ENCODE assay signal across 7 mouse cellular contexts in the genomic region with DNA sequence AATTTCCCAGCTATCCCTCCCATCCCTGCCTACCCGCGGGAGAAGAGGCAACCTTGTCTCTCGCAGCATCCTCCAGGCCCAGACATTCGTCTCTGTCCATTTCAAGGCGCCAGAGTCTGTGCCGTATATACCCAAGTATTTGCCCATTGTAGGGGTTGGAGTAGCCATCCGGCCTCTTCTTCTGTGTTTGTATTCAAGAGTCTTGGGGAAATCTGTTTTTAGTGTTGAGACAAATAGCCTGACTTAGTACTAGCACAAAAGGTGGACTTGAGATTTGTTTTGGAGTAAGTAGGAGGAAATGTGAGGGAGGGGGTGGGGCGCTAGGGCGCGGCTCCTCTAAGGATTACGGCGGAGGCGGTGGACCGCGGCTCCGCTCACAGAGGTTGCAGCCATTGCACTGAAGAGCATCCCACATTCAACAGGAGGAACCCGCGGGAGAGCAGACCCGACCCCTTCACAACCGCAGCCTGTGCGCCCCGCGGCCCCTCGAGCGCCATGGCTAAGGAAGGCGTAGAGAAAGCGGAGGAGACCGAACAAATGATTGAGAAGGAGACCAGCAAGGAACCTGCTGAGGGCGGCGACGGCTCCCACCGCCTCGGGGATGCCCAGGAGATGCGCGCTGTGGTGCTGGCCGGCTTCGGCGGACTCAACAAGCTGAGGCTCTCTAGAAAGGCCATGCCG. TPM values are rescaled to one million over a fixed set of nuclear protein-coding genes. Genes with fewer than 3 reads are reported as not detected.
DNase-seq lines count a peak whose midpoint lies in the region; ATAC-seq and TF ChIP-seq lines count a peak whose summit lies in the region.

Gene Vat1l, plus strand, starts transcription at position 392 of the 681 bp plus-strand sequence.

- peak within 1 kb of the TSS; percentile 88 for H3K4me2 ChIP-seq in embryonic facial prominence, embryonic 11.5 days (ENCODE audit: low read depth, low read length)
- peak within 1 kb of the TSS; percentile 58 for H3K4me2 ChIP-seq in hindbrain, postnatal 0 days (ENCODE audit: low read depth, low read length)
- H3K4me2 ChIP-seq in limb, embryonic 15.5 days, result peak within 1 kb of the TSS; percentile 83

- H3K9me3 ChIP-seq in embryonic facial prominence, embryonic 11.5 days (replicated peaks; ENCODE audit: control insufficient read depth, low read length), result no peaks in the 10 kb centered on the region
- H3K9me3 ChIP-seq in hindbrain, postnatal 0 days (ENCODE audit: low read length), result no peaks in the 10 kb centered on the region
- H3K9me3 ChIP-seq in limb, embryonic 15.5 days, result no peaks in the 10 kb centered on the region

- no peaks in the 10 kb centered on the region for H3K27me3 ChIP-seq in embryonic facial prominence, embryonic 11.5 days (ENCODE audit: control insufficient read depth, insufficient read depth, low read length)
- no peaks in the 10 kb centered on the region for H3K27me3 ChIP-seq in hindbrain, postnatal 0 days (ENCODE audit: insufficient read depth, low read length)
- peaks cover 31% of the 10 kb centered on the region for H3K27me3 ChIP-seq in limb, embryonic 15.5 days

- no peak within 1 kb of the TSS for H3K27ac ChIP-seq in embryonic facial prominence, embryonic 11.5 days (replicated peaks; ENCODE audit: low read depth, low read length)
- H3K27ac ChIP-seq in hindbrain, postnatal 0 days, result peak within 1 kb of the TSS; percentile 58
- H3K27ac ChIP-seq in limb, embryonic 15.5 days, result no peak within 1 kb of the TSS

- under 1% methylated on average over 38 of the region's 39 CpGs for WGBS in embryonic facial prominence, embryonic 11.5 days
- WGBS in hindbrain, postnatal 0 days, result under 1% methylated on average over 39 of the region's 39 CpGs
- under 1% methylated on average over 39 of the region's 39 CpGs for whole genome bisulfite sequencing in limb, embryonic 15.5 days

- peaks cover 6% of the 10 kb centered on the region for H3K4me1 ChIP-seq in embryonic facial prominence, embryonic 11.5 days (ENCODE audit: control insufficient read depth, insufficient read depth, low read length)
- H3K4me1 ChIP-seq in hindbrain, postnatal 0 days (ENCODE audit: insufficient read depth, low read length), result 0 out of 2 replicates have a peak, but pooled peaks cover 4% of the 10 kb centered on the region
- H3K4me1 ChIP-seq in limb, embryonic 15.5 days, result peaks cover 14% of the 10 kb centered on the region

- no peak for TF ChIP-seq CTCF in hindbrain, postnatal 0 days (IDR thresholded peaks at IDR 0.05; ENCODE audit: low read depth)

- H3K4me3 ChIP-seq in embryonic facial prominence, embryonic 11.5 days (ENCODE audit: low read depth, low read length), result peak within 1 kb of the TSS; percentile 60
- peak within 1 kb of the TSS; percentile 51 for H3K4me3 ChIP-seq in hindbrain, postnatal 0 days (ENCODE audit: low read length)
- H3K4me3 ChIP-seq in limb, embryonic 15.5 days, result peak within 1 kb of the TSS; percentile 49

- H3K36me3 ChIP-seq in embryonic facial prominence, embryonic 11.5 days (replicated peaks; ENCODE audit: control insufficient read depth, insufficient read depth, low read depth, low read length), result no peaks in the 10 kb centered on the region
- H3K36me3 ChIP-seq in hindbrain, postnatal 0 days (ENCODE audit: insufficient read depth, low read length), result no peaks in the 10 kb centered on the region
- no peaks in the 10 kb centered on the region for H3K36me3 ChIP-seq in limb, embryonic 15.5 days

- H3K9ac ChIP-seq in embryonic facial prominence, embryonic 11.5 days (replicated peaks; ENCODE audit: low read length), result peak within 1 kb of the TSS; percentile 56
- peak within 1 kb of the TSS; percentile 49 for H3K9ac ChIP-seq in hindbrain, postnatal 0 days (replicated peaks; ENCODE audit: low read length)
- peak within 1 kb of the TSS; percentile 37 for H3K9ac ChIP-seq in limb, embryonic 15.5 days

- ATAC-seq in embryonic facial prominence, embryonic 11.5 days (replicated peaks; ENCODE audit: insufficient number of reproducible peaks, low FRiP score, low TSS enrichment, low read depth), result peak; percentile 85
- ATAC-seq in hindbrain, postnatal 0 days, result peak; percentile 90
- ATAC-seq in limb, embryonic 15.5 days (ENCODE audit: insufficient number of reproducible peaks, low FRiP score, low TSS enrichment, low read depth), result no peak
- no peak for ATAC-seq in activated CD4-positive, CD25-positive, alpha-beta regulatory T cell, adult 4 months

- peak; percentile 81 for DNase-seq in Muller cell, postnatal 12 days (ENCODE audit: inconsistent ontology term)
- no peak for DNase-seq in adrenal gland, adult 8-10 months
- peak; percentile 74 for DNase-seq in embryonic facial prominence, embryonic 11.5 days (ENCODE audit: low spot score)
- DNase-seq in hindbrain, postnatal 0 days (ENCODE audit: low spot score), result peak; percentile 75
- peak; percentile 32 for DNase-seq in right cerebral cortex, adult 18-20 months

RNA-seq across cellular contexts. Expression of gene Vat1l, which starts in this region (rescaled TPM):
- total RNA-seq in adrenal gland, adult 8-10 months (2022), result 10 to 100 TPM; 13.5 to 25.7 (median 16.8) TPM
- polyA plus RNA-seq in embryonic facial prominence, embryonic 11.5 days (2014; fragmentation: Nextera tagmentation; extraction: Ambion mirVana), result 7.0 and 7.8 TPM in 2 replicates
- total RNA-seq in hindbrain, postnatal 0 days (2014; rRNA removed), result 160 and 175 TPM in 2 replicates
- 62.2 and 74.0 TPM in 2 replicates for polyA plus RNA-seq in hindbrain, postnatal 0 days (2015; fragmentation: Nextera tagmentation; extraction: Ambion mirVana)
- polyA plus RNA-seq in limb, embryonic 15.5 days (2015; fragmentation: Nextera tagmentation; extraction: Ambion mirVana), result 4.3 and 5.6 TPM in 2 replicates
- polyA plus RNA-seq in activated CD4-positive, CD25-positive, alpha-beta regulatory T cell, adult 4 months (2017; shearing (Covaris generic)), result under 1 TPM in 1 of 2 experiments, not detected in 1; 0.12 TPM

Comparison
In these comparisons a context has a peak if more than half of its experiments do, and no peak if none do; other contexts are left out.
1. ATAC-seq: peak in embryonic facial prominence, embryonic 11.5 days (single experiment) and hindbrain, postnatal 0 days (single experiment); none in limb, embryonic 15.5 days (single experiment) and activated CD4-positive, CD25-positive, alpha-beta regulatory T cell, adult 4 months (single experiment).
2. Peak in every context shown above with its lines, with median percentiles within 50 percentile points of each other: H3K4me2 ChIP-seq, H3K4me3 ChIP-seq and H3K9ac ChIP-seq.